Mouse (Mus musculus) brain, adult 2 months (tissue): ENCODE measurements around the gene Kti12.

Experiments used
- DNase-seq: peaks from one replicate; pipeline ENCODE4 v3.0.0; 2011; ENCODE audit warnings: low read depth, low spot score

Gene Kti12

DNA sequence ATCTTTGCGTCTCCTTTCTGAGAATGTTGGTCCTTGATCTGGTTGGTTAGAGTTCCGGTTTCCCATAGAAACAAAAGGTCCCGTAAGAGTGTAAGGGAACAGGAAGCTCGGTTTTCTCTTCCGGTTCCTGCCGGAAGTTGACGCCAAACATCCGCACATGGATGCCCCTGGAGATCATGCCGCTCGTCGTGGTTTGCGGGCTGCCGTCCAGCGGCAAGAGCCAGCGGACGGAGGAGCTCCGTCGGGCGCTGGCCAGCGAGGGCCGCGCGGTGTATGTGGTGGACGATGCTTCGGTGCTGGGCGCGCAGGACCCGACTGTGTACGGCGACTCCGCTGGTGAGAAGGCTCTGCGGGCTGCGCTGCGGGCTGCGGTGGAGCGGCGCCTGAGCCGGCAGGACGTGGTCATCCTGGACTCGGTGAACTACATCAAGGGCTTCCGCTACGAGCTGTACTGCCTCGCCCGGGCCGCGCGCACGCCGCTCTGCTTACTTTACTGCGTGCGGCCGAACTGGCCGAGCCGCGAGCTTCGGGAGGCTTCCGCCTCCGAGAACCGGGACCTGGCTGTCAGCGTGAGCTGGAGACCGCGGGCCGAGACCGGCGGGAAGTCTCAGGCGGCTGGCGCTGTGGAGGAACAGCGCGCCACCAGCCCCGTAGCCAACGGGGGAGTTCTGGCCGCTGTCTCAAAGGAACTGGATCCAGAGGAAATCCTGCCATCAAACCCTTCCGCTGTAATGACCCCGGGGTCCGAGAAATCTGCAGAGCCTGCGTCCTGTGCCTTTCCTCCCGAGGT, at the start of gene Kti12:
TSS of gene Kti12 (plus strand) at position 71 of the 790 bp plus-strand sequence.
- DNase-seq, result peak; percentile 96

DNA sequence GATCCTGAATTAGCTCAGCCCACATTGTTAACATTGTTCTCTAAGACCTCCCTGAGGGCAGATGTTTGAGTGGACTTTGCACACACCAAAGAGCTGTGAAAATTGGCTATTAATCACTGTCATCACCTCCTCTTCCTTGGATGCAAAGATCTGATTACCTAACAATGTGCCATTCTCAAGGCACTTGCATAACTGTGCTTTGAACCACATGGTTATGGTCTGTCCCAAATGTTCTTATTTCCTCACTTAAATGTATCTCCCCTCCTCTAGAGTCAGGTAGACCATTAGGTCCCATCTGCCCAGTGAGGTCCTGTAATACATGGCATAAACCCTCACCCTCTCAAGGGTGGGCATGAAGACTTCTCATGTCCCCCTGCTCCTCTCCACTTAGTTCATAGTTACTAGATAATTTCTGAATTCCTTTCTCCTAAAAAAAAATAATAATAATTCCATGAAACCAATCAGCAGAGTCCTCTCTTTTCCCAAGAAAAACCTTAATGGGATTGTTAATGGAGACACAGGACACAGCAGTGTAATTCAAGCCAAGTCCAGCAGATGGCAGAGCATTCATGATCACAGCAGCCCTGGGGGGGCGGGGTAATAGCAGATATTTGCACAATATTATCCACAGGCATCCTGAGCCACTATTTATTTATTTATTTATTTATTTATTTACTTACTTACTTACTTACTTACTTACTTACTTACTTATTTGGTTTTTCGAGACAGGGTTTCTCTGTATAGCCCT, 49.3 kb upstream of the Kti12 start:
- peak; percentile 85 for DNase-seq

DNA sequence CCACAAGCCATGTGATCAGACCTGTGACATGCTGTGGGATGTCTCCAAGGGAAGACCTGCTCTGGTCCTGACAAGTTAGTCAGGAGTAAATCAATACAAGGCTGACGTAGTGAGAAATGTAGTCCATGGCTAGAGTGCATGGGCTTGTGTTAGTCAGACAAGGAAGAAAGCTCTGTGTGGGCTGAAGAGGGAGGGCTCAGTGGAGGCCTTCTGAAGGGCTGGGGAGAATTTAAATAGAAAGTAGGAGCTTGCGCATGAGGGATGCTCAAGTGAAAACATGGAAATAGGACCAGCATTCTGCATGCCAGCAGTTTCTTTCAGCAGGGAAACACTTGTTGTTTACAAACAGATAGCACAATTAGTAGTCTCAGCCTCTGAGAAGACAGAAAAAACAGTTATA, 44.0 kb upstream of the Kti12 start:
- DNase-seq, result peak; percentile 59

- DNase-seq, result no peak
Observed at GRCm38 (mm10) chr4:108811142-108811541, 36.4 kb upstream of the Kti12 start.

- no peak for DNase-seq
Observed at GRCm38 (mm10) chr4:108811550-108811949, 36.0 kb upstream of the Kti12 start.

DNA sequence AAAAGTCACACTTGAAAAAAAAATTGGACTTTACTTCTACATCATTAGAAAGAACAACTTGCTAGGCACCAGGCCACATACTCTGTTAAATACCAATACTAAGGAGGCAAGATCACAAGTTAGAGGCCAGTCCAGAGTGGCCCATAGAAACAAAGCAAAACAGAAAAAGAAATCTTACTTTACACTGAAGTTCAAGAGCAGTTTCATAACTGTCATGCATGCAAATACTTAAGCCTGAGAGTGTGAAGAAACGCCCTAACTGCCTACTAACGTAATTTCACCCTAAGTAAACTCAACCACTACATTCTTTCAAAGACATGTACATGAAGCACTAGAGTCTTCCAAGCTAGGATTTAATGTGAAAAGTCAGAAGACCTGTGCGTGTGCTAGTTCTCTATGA, 21.9 kb upstream of the Kti12 start:
- DNase-seq, result no peak

DNA sequence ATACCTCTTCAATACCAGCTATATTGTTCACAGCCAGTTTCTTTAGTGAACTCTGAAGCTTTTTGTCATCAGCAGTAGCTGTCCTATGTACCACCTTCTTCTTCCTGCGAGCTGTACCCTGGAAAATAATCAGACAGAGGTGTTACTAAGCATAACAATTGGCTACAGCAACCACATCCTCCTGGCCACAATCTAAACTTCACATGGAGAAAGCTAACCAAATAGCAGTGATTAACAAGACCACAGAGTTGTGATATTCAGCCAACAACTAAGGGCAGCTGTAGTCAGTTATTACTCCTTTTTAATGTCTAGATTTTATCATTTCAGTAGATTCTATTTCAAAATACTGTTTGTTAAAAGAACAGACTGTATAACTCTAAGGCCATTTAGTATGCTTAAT, 21.5 kb upstream of the Kti12 start:
- DNase-seq, result no peak

DNA sequence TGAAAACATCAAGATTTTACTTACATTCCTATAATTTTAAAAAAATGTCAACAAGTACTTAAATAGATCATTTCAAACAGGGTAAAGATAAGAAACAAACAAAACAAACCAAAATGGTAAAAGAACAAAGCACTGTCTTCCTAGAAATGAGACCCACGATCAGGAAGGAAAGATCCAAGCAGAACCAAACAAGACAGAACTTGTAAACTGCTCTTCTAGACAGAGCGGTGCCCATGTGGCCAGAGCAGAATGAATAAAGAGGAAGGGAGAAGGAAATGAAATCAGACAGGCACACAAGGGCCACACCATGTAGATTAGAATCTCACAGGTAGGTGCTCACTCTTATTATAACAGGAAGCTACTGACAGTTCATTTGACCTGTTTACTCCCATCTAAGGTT, 20.9 kb upstream of the Kti12 start:
- no peak for DNase-seq

GRCm38 (mm10) chr4:108830698-108831097, 16.9 kb upstream of the Kti12 start:
- DNase-seq, result peak; percentile 62

DNA sequence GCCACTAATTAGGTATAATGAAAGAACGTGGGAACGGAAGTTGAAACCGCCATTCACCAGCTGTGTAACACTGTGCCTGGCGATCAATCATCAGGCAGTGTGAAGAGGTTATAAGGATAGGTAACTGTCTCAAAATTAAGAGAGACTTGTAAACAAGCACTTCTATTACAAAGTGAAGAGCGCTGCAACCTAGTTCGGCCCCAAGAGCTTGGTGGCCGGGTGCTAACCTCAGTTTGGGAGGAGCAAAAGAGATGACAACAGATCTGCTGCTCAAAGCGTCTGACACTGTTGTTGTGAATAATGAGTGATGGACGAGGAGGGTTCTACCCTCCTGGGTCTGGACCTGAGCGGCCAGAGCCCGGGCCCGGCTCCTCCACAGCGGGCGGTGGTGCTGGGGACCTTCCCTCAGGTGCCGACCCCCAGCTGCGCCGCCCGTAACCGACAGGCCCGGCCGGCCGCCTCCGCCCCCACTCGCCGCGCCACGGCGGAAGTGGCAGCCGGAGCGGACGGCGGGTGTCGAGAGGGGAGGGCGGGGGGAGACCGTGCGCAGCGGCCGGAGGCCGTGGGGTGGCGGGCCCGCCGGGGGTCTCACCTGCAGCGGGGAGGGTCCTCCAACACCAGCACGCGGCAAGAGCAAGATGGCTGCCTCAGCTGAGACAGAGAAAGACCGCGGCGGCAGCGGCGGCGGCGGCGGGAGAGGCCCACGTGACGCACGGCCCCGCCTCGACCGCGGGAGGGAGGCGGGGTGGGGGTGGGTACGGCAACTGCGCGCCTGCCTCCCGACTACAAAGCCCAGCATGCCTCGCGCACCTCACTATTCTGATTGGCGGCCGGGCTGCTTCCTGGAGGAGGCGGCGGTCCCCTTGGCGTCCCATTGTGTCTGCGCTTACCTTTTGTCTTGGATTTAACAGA, 14.4 kb upstream of the Kti12 start, which contains the start of gene Btf3l4:
TSS of gene Btf3l4 (minus strand) at position 699 of the 912 bp plus-strand sequence.
- DNase-seq, result peak; percentile 97

- DNase-seq, result no peak
Observed at GRCm38 (mm10) chr4:108833828-108834114, 13.8 kb upstream of the Kti12 start.

DNA sequence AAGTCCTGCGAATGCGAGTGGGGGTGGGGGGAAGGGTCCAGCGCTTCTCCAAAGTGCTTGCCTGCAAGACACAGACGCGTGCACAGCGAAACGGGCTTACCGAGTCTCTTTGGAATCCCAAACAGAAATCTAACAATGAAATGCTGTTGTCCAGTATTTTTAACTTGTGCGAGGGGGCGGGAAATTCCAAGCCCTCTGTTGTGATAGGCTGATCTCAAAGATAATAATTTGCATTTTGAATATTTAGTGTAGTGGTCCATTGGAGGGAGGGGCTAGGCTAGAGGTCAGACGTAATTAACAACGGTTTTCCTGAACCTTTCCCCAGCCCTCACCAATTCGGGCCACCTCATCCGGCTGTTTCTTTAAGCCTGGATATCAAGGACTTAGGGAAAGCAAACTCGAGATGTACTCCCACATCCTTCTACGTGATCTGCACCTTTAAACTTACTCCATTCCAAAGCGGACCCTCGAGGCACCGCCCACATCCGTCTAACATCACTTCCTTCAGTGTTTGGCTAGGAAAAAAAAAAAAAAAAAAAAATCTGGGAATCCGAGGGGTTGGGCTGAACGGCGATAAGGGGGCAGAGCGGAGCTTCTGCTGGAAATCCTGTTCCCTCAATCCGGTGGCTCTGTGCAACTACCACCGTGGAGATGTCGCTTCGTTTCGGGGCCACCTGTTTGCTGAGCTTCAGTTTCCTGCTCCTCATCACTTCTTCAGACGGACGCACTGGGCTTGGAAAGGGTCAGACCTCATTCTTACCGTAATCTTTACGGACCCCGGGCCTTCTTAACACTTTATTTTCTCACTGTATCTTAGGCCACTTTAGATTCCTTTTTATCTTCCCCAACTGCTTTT, 13.2 kb upstream of the Kti12 start, which contains the start of gene Txndc12:
TSS of gene Txndc12 (plus strand) at position 487 of the 856 bp plus-strand sequence.
- peak; percentile 96 for DNase-seq

- DNase-seq, result peak; percentile 14
Observed at GRCm38 (mm10) chr4:108834971-108835311, 12.6 kb upstream of the Kti12 start.

DNA sequence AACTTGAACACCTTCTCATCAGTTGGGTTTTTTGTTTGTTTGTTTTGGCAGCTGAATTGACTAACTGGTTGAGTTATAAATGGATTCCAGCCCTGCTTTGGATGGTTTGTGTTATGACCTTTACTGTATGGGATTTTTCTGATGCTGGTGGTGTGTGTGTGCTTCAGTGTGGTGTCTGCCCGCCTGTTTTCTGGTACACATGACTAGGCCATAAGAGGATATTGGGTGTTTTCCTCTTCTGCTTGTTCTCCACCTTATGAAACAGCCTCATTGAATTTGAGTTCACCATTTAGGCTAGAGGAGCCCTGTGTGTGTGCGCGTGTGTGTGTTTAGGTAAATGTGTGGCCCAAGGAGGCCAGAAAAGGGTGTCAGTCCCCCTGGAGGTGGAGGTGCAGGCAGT, 12.1 kb upstream of the Kti12 start:
- no peak for DNase-seq

DNA sequence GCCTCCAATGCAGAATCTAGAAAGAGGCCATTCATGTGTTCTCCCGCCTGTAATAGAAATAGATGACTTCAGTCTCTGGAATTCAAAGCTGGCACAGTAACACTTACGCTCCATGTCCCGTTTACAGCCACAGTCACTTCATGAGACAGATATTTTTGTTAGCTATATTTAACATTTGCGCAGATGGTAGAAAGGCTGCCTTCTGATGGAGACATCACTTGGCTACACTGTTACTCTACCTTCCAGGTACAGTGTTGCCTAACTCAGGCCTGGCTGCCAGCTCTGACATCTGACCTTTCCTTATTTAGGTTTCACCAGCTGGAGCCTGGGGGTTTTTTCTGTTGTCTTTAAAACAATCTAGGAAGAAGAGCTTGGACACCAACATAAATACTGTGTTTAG, 9.6 kb upstream of the Kti12 start:
- peak; percentile 91 for DNase-seq

GRCm38 (mm10) chr4:108841920-108842578, 5.5 kb upstream of the Kti12 start:
- DNase-seq, result no peak

- no peak for DNase-seq
Observed at GRCm38 (mm10) chr4:108843336-108843735, 4.2 kb upstream of the Kti12 start.

DNA sequence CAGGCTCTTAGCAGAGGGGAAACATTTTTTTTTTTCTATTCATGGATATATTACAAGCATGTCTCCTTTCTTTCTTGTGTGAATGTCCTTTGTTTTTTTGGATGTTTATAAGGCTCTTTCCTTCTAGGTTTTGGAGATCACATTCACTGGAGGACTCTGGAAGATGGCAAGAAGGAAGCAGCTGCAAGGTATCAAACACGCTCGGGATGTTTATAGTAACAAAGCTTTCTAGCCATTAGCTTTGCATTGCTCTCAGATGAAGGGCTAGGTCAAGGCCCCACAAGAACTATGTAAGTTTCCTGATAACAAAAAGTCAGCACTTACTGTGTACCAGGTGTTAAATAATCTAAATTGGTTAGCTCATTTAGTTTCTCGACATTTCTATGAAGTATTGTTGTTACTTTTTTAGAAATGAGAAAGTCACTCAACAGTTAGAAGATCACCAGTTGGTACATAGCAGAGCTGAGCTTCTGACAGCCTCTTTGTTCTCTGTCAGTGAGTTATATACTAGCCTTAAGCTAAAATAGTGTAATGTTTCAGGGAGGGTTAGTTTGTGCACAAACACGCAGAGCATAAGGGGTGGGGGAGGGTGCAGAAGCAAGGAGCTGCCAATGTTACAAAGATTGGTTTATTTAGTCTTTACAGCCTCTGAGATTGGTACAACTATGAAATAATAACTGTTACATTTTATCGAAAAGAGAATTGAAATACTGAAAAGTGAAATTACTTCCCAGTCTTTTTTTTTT, 1.6 kb upstream of the Kti12 start:
- no peak for DNase-seq

DNA sequence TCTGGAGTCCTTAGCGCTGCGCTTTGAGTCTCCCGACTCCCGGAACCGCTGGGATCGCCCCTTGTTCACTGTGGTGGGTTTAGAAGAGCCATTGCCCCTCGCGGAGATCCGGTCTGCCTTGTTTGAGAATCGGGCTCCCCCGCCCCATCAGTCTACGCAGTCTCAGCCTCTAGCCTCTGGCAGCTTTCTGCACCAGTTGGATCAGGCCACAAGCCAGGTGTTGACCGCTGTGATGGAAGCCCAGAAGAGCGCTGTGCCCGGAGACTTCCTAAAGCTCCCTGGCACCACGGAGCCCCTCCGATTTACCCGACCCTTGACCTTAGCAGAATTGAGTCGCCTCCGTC, 892 bp downstream of the Kti12 start, which contains the start of gene A730015C16Rik:
TSS of gene A730015C16Rik (minus strand) at position 115 of the 344 bp plus-strand sequence.
- peak; percentile 22 for DNase-seq

DNA sequence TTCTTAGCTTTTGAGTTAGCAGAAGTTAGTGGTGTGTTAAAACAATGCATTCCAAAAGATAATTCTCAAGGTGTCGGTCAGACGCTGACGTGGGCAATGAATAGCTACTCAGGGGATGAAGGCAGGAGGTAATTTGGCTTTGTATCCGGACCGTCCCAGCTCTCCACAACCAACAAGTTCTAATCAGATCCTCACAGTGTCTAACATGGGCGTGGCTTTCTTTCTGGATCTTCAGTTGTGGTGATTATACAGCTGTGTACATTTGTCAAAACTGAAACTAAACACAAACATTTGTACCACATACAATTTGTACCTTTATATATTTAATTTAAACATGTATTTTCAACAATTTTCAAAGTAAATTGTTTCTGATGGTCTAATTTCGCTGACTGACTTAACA, 19.2 kb downstream of the Kti12 start:
- no peak for DNase-seq
